Mouse (Mus musculus): ENCODE data around the gene Frrs1l. TPM values are rescaled to one million over a fixed set of nuclear protein-coding genes. Genes with fewer than 3 reads are reported as not detected.

The Frrs1l gene
- polyA plus RNA-seq, 1 experiment from 2014 or later, result 6.2 TPM

DNA sequence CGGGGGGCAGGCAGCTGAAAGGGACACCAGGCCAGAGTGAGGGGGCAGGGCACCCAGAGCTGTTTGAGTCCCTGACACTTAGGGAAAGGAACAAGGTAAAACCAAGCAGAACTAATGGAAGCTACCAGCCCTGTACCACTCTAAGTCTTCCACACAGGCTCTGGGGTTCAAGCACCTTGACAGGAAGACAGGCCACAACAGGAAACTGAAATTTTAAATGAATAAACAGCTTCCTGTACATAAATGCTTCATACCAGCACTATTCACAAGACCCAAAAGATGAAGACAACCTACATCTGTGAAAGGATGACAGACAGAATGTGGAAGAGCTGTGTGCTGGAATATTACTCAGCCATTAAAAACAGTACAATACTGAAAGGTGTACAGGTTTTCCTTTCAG lies 54.9 kb downstream of the Frrs1l start:
- Histone ChIP-seq H3K4me1 (ENCODE audit: control insufficient read depth, insufficient read depth, low read length) (no peaks in the 10 kb centered on the region), H3K4me3 (ENCODE audit: low read depth, low read length) (no peak overlapping the region), H3K27me3 (ENCODE audit: control insufficient read depth, insufficient read depth, low read length) (no peaks in the 10 kb centered on the region), H3K27ac (ENCODE audit: low read depth, low read length) (no peak overlapping the region), H3K4me2 (no peak overlapping the region), H3K36me3 (ENCODE audit: control insufficient read depth, insufficient read depth, low read length) (peaks cover 4% of the 10 kb centered on the region; the same call in 1 of the 2 replicates), H3K9me3 (ENCODE audit: control insufficient read depth, low read length) (no peaks in the 10 kb centered on the region), H3K9ac (ENCODE audit: low read length) (no peak overlapping the region)
- no peak for DNase-seq (ENCODE audit: low spot score, missing footprints)
- WGBS, result no CpG with 5 or more reads among the region's 1 CpGs
- ATAC-seq (ENCODE audit: low FRiP score), result no peak

GRCm38 (mm10) chr4:56933154-56933553 lies 57.0 kb downstream of the Frrs1l start:
- H3K9me3 ChIP-seq (ENCODE audit: control insufficient read depth, low read length), result no peaks in the 10 kb centered on the region
- 90% methylated on average over 4 of the region's 4 CpGs for WGBS
- H3K4me2 ChIP-seq, result no peak overlapping the region
- H3K27me3 ChIP-seq (ENCODE audit: control insufficient read depth, insufficient read depth, low read length), result no peaks in the 10 kb centered on the region
- no peaks in the 10 kb centered on the region for H3K4me1 ChIP-seq (ENCODE audit: control insufficient read depth, insufficient read depth, low read length)
- H3K27ac ChIP-seq (ENCODE audit: low read depth, low read length), result no peak overlapping the region
- no peak for DNase-seq (ENCODE audit: low spot score, missing footprints)
- peaks cover 4% of the 10 kb centered on the region; the same call in 1 of the 2 replicates for H3K36me3 ChIP-seq (ENCODE audit: control insufficient read depth, insufficient read depth, low read length)
- H3K4me3 ChIP-seq (ENCODE audit: low read depth, low read length), result no peak overlapping the region
- no peak overlapping the region for H3K9ac ChIP-seq (ENCODE audit: low read length)
- no peak for ATAC-seq (ENCODE audit: low FRiP score)

- 40% methylated on average over 7 of the region's 7 CpGs for WGBS
- H3K9me3 ChIP-seq (ENCODE audit: control insufficient read depth, low read length), result no peaks in the 10 kb centered on the region
- DNase-seq (ENCODE audit: low spot score, missing footprints) (no peak), ATAC-seq (ENCODE audit: low FRiP score) (no peak)
- H3K4me3 ChIP-seq (ENCODE audit: low read depth, low read length), result no peak overlapping the region
- H3K4me1 ChIP-seq (ENCODE audit: control insufficient read depth, insufficient read depth, low read length), result no peaks in the 10 kb centered on the region
- H3K4me2 ChIP-seq, result no peak overlapping the region
- no peaks in the 10 kb centered on the region for H3K27me3 ChIP-seq (ENCODE audit: control insufficient read depth, insufficient read depth, low read length)
- peaks cover 4% of the 10 kb centered on the region; the same call in 1 of the 2 replicates for H3K36me3 ChIP-seq (ENCODE audit: control insufficient read depth, insufficient read depth, low read length)
- H3K27ac ChIP-seq (ENCODE audit: low read depth, low read length), result no peak overlapping the region
- no peak overlapping the region for H3K9ac ChIP-seq (ENCODE audit: low read length)
Measured at GRCm38 (mm10) chr4:56932096-56932495, 58.1 kb downstream of the Frrs1l start.

- Histone ChIP-seq H3K9me3 (ENCODE audit: control insufficient read depth, low read length) (no peaks in the 10 kb centered on the region), H3K36me3 (ENCODE audit: control insufficient read depth, insufficient read depth, low read length) (peaks cover 4% of the 10 kb centered on the region; the same call in 1 of the 2 replicates), H3K27ac (ENCODE audit: low read depth, low read length) (no peak overlapping the region), H3K4me2 (no peak overlapping the region), H3K27me3 (ENCODE audit: control insufficient read depth, insufficient read depth, low read length) (no peaks in the 10 kb centered on the region), H3K9ac (ENCODE audit: low read length) (no peak overlapping the region), H3K4me3 (ENCODE audit: low read depth, low read length) (no peak overlapping the region), H3K4me1 (ENCODE audit: control insufficient read depth, insufficient read depth, low read length) (no peaks in the 10 kb centered on the region)
- DNase-seq (ENCODE audit: low spot score, missing footprints) (no peak), ATAC-seq (ENCODE audit: low FRiP score) (no peak)
- WGBS, result 94% methylated on average over 4 of the region's 4 CpGs
Measured at GRCm38 (mm10) chr4:56930312-56930711, 59.9 kb downstream of the Frrs1l start.

GRCm38 (mm10) chr4:56926971-56927370 lies 63.2 kb downstream of the Frrs1l start:
- DNase-seq (ENCODE audit: low spot score, missing footprints), result no peak
- H3K36me3 ChIP-seq (ENCODE audit: control insufficient read depth, insufficient read depth, low read length), result peaks cover 4% of the 10 kb centered on the region
- no peak overlapping the region for H3K4me3 ChIP-seq (ENCODE audit: low read depth, low read length)
- WGBS, result 89% methylated on average over 4 of the region's 4 CpGs
- H3K9me3 ChIP-seq (ENCODE audit: control insufficient read depth, low read length), result no peaks in the 10 kb centered on the region
- H3K27me3 ChIP-seq (ENCODE audit: control insufficient read depth, insufficient read depth, low read length), result no peaks in the 10 kb centered on the region
- no peak overlapping the region for H3K9ac ChIP-seq (ENCODE audit: low read length)
- H3K4me2 ChIP-seq, result no peak overlapping the region
- no peaks in the 10 kb centered on the region for H3K4me1 ChIP-seq (ENCODE audit: control insufficient read depth, insufficient read depth, low read length)
- no peak overlapping the region for H3K27ac ChIP-seq (ENCODE audit: low read depth, low read length)
- ATAC-seq (ENCODE audit: low FRiP score), result no peak

DNA sequence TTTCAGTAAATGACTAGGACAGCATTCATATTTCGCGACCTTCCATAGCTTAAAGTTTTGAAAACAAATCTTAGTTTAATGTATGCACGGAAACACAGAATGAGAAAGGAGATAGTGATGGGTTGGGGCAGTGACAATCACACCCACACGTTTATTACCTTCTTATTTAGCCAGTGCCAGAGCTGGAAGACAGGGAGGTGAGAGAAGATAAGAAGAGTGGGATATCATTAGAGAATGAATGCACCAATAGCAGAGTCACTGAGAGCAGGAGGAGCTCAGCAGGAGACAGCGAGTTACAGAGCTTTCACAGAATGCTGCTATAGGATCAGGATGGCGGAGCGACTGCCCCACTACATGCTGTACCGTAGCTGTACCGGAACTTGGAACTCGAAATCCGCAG lies 68.0 kb downstream of the Frrs1l start:
- Histone ChIP-seq H3K4me3 (ENCODE audit: low read depth, low read length) (no peak overlapping the region), H3K4me2 (no peak overlapping the region), H3K27me3 (ENCODE audit: control insufficient read depth, insufficient read depth, low read length) (no peaks in the 10 kb centered on the region), H3K9ac (ENCODE audit: low read length) (no peak overlapping the region), H3K4me1 (ENCODE audit: control insufficient read depth, insufficient read depth, low read length) (no peaks in the 10 kb centered on the region), H3K36me3 (ENCODE audit: control insufficient read depth, insufficient read depth, low read length) (peaks cover 9% of the 10 kb centered on the region), H3K9me3 (ENCODE audit: control insufficient read depth, low read length) (no peaks in the 10 kb centered on the region), H3K27ac (ENCODE audit: low read depth, low read length) (no peak overlapping the region)
- DNase-seq (ENCODE audit: low spot score, missing footprints) (no peak), ATAC-seq (ENCODE audit: low FRiP score) (no peak)
- WGBS, result 93% methylated on average over 11 of the region's 11 CpGs

- Histone ChIP-seq H3K4me3 (ENCODE audit: low read depth, low read length) (no peak overlapping the region), H3K9ac (ENCODE audit: low read length) (no peak overlapping the region), H3K27me3 (ENCODE audit: control insufficient read depth, insufficient read depth, low read length) (no peaks in the 10 kb centered on the region), H3K4me2 (no peak overlapping the region), H3K27ac (ENCODE audit: low read depth, low read length) (no peak overlapping the region), H3K36me3 (ENCODE audit: control insufficient read depth, insufficient read depth, low read length) (no peaks in the 10 kb centered on the region; the same call in 1 of the 2 replicates), H3K9me3 (ENCODE audit: control insufficient read depth, low read length) (no peaks in the 10 kb centered on the region), H3K4me1 (ENCODE audit: control insufficient read depth, insufficient read depth, low read length) (no peaks in the 10 kb centered on the region)
- ATAC-seq (ENCODE audit: low FRiP score) (no peak), DNase-seq (ENCODE audit: low spot score, missing footprints) (no peak)
- 92% methylated on average over 15 of the region's 15 CpGs for WGBS
Measured at GRCm38 (mm10) chr4:56915732-56916325, 74.4 kb downstream of the Frrs1l start.

GRCm38 (mm10) chr4:56914761-56915160 lies 75.4 kb downstream of the Frrs1l start:
- Histone ChIP-seq H3K4me3 (ENCODE audit: low read depth, low read length) (no peak overlapping the region), H3K27me3 (ENCODE audit: control insufficient read depth, insufficient read depth, low read length) (no peaks in the 10 kb centered on the region), H3K36me3 (ENCODE audit: control insufficient read depth, insufficient read depth, low read length) (no peaks in the 10 kb centered on the region; the same call in 1 of the 2 replicates), H3K9ac (ENCODE audit: low read length) (no peak overlapping the region), H3K4me2 (no peak overlapping the region), H3K27ac (ENCODE audit: low read depth, low read length) (no peak overlapping the region), H3K4me1 (ENCODE audit: control insufficient read depth, insufficient read depth, low read length) (no peaks in the 10 kb centered on the region), H3K9me3 (ENCODE audit: control insufficient read depth, low read length) (no peaks in the 10 kb centered on the region)
- 79% methylated on average over 1 of the region's 1 CpGs for WGBS
- no peak for DNase-seq (ENCODE audit: low spot score, missing footprints)
- ATAC-seq (ENCODE audit: low FRiP score), result no peak

GRCm38 (mm10) chr4:56914338-56914737 lies 75.9 kb downstream of the Frrs1l start:
- H3K27ac ChIP-seq (ENCODE audit: low read depth, low read length), result no peak overlapping the region
- H3K4me2 ChIP-seq, result no peak overlapping the region
- no peaks in the 10 kb centered on the region for H3K4me1 ChIP-seq (ENCODE audit: control insufficient read depth, insufficient read depth, low read length)
- H3K9me3 ChIP-seq (ENCODE audit: control insufficient read depth, low read length), result no peaks in the 10 kb centered on the region
- DNase-seq (ENCODE audit: low spot score, missing footprints), result no peak
- no peaks in the 10 kb centered on the region for H3K27me3 ChIP-seq (ENCODE audit: control insufficient read depth, insufficient read depth, low read length)
- no peaks in the 10 kb centered on the region; the same call in 1 of the 2 replicates for H3K36me3 ChIP-seq (ENCODE audit: control insufficient read depth, insufficient read depth, low read length)
- 95% methylated on average over 6 of the region's 6 CpGs for WGBS
- H3K4me3 ChIP-seq (ENCODE audit: low read depth, low read length), result no peak overlapping the region
- no peak overlapping the region for H3K9ac ChIP-seq (ENCODE audit: low read length)
- ATAC-seq (ENCODE audit: low FRiP score), result no peak

Data from midbrain, embryonic 11.5 days (tissue).